Mouse (Mus musculus) left cerebral cortex, adult 9 months (tissue): ENCODE data around the gene Gmppb.

ENCODE experiments used
- DNase-seq, 2 experiments: peaks; one replicate each; pipeline ENCODE4 v3.0.0; 2022; ENCODE audit warnings: low spot score in 2 of 2

The Gmppb gene

GRCm38 (mm10) chr9:108073141-108073930 is 24.3 kb downstream of the Gmppb start:
- DNase-seq, result no peak

GRCm38 (mm10) chr9:108080168-108080567 is 31.1 kb downstream of the Gmppb start, which contains the start of gene Mst1:
Mst1 (plus strand) TSS chr9:108080436.
- DNase-seq, result no peak

- no peak for DNase-seq
Measured at GRCm38 (mm10) chr9:108082549-108082948, 33.5 kb downstream of the Gmppb start.

GRCm38 (mm10) chr9:108082988-108083431 is 34.0 kb downstream of the Gmppb start, which contains the start of gene Rnf123:
Rnf123 (minus strand) TSS chr9:108083346.
- no peak for DNase-seq

GRCm38 (mm10) chr9:108083561-108083960 is 34.5 kb downstream of the Gmppb start:
- DNase-seq, result no peak

- DNase-seq, result no peak
Measured at GRCm38 (mm10) chr9:108085261-108085660, 36.2 kb downstream of the Gmppb start.

GRCm38 (mm10) chr9:108090611-108091120 is 41.6 kb downstream of the Gmppb start:
- no peak for DNase-seq

- no peak for DNase-seq
Measured at GRCm38 (mm10) chr9:108093586-108093985, 44.5 kb downstream of the Gmppb start.

- DNase-seq, result peak; percentile 77 to 87
Measured at GRCm38 (mm10) chr9:108094184-108094941, 45.3 kb downstream of the Gmppb start, which contains the start of gene Apeh. Apeh (minus strand) TSS chr9:108094606.

GRCm38 (mm10) chr9:108094998-108095411 is 46.0 kb downstream of the Gmppb start:
- no peak for DNase-seq

GRCm38 (mm10) chr9:108095518-108095917 is 46.5 kb downstream of the Gmppb start:
- DNase-seq, result no peak

GRCm38 (mm10) chr9:108095949-108096712 is 47.1 kb downstream of the Gmppb start:
- no peak for DNase-seq

GRCm38 (mm10) chr9:108099619-108100018 is 50.6 kb downstream of the Gmppb start:
- DNase-seq, result no peak
